Mouse (Mus musculus) hindbrain, postnatal 0 days (tissue): ENCODE data around the gene Rcan1. TPM values are rescaled to one million over a fixed set of nuclear protein-coding genes. Genes with fewer than 3 reads are reported as not detected.
A peak's percentile ranks its signal among the peaks of the same experiment; 100 is the strongest.

Experiments
- ATAC-seq: fragments of 200-750 bp; cut with Nextera tagmentation; 2 replicates; pipeline ENCODE4 v1.8.0; 2017; ENCODE audit warnings: mild to moderate bottlenecking, moderate TSS enrichment, moderate library complexity
- DNase-seq: peaks from one replicate; pipeline ENCODE4 v3.0.0-alpha.2; 2015; ENCODE audit warnings: low spot score
- H3K27ac ChIP-seq: fragments of 300-500 bp; sonication (generic); 2 replicates; pipeline ENCODE4 v1.5.1; 2014; ENCODE audit warnings: mild to moderate bottlenecking
- H3K27me3 ChIP-seq: fragments of 300-500 bp; sonication (generic); 2 replicates; pipeline ENCODE4 v1.6.1; 2014; ENCODE audit warnings: low read length, mixed read lengths; ENCODE audit not compliant: insufficient read depth
- H3K36me3 ChIP-seq: fragments of 300-500 bp; sonication (generic); 2 replicates; pipeline ENCODE4 v1.6.1; 2014; ENCODE audit warnings: low read length, mixed read lengths; ENCODE audit not compliant: insufficient read depth
- H3K4me1 ChIP-seq: fragments of 300-500 bp; sonication (generic); 2 replicates; pipeline ENCODE4 v1.6.1; 2014; ENCODE audit warnings: antibody characterized with exemption, low read length, mixed read lengths; ENCODE audit not compliant: insufficient read depth
- H3K4me2 ChIP-seq: fragments of 300-500 bp; sonication (generic); 2 replicates; pipeline ENCODE4 v1.6.1; 2014; ENCODE audit warnings: low read depth, mild to moderate bottlenecking, low read length, moderate library complexity, mixed read lengths
- H3K4me3 ChIP-seq: fragments of 300-500 bp; sonication (generic); 2 replicates; pipeline ENCODE4 v1.5.1; 2014; ENCODE audit warnings: low read length
- H3K9ac ChIP-seq: fragments of 300-500 bp; sonication (generic); replicated peaks from 2 replicates; pipeline ENCODE4 v1.6.1; 2014; ENCODE audit warnings: mild to moderate bottlenecking, low read length, moderate library complexity, mixed read lengths
- H3K9me3 ChIP-seq: fragments of 300-500 bp; sonication (generic); 2 replicates; pipeline ENCODE4 v1.6.1; 2016; ENCODE audit warnings: low read length, mixed read lengths
- CTCF ChIP-seq: IDR thresholded peaks from 2 replicates; pipeline ENCODE4 v1.5.1; 2016; ENCODE audit warnings: antibody characterized with exemption, control low read depth, low read depth
- WGBS: fragments of 180-500 bp; shearing (Covaris S2); extraction: QIAGEN DNeasy Blood & Tissue Kit; methylation state at CpG from one replicate; pipeline ENCODE4 v1.1.7; 2014; 5-methylcytosine and 5-hydroxymethylcytosine counted together
- polyA plus RNA-seq: library from polyadenylated mRNA; unstranded; fragments of >200 nt; fragmentation: Nextera tagmentation; extraction: Ambion mirVana; gene quantifications from 2 replicates; pipeline ENCODE4 v1.2.1, GENCODE M21; 2015
- total RNA-seq: library from RNA; depleted of rRNA; stranded (reverse); fragments of >200 nt; gene quantifications from 2 replicates; pipeline ENCODE4 v1.2.3, GENCODE M21; 2014

Rcan1 gene
- total and polyA plus RNA-seq, 2 experiments from 2014 or later, result 67.4 to 87.1 TPM

- 0 out of 2 replicates have a peak, but pooled peaks cover 9% of the 10 kb centered on the region for H3K4me1 ChIP-seq
Measured at GRCm38 (mm10) chr16:92497851-92498588, 27.4 kb upstream of the Rcan1 start.

GRCm38 (mm10) chr16:92489356-92489755 lies 18.7 kb upstream of the Rcan1 start:
- Histone ChIP-seq H3K4me2 (no peak overlapping the region), H3K27ac (no peak overlapping the region), H3K4me1 (no peaks in the 10 kb centered on the region), H3K9ac (no peak overlapping the region), H3K27me3 (no peaks in the 10 kb centered on the region), H3K9me3 (0 out of 2 replicates have a peak, but pooled peaks cover 2% of the 10 kb centered on the region), H3K4me3 (no peak overlapping the region), H3K36me3 (no peaks in the 10 kb centered on the region)
- ATAC-seq (no peak), DNase-seq (no peak)
- WGBS, result 84% methylated on average over 9 of the region's 9 CpGs
- no peak for TF ChIP-seq CTCF

More at GRCm38 (mm10) chr16:92497851-92498588, 27.4 kb upstream of the Rcan1 start:
- peaks cover 25% of the 10 kb centered on the region for H3K27me3 ChIP-seq
- DNase-seq (no peak), ATAC-seq (0 out of 2 replicates have a peak, but pooled peaks have one; percentile 15)
- WGBS, result 10% methylated on average over 26 of the region's 26 CpGs
- H3K4me2 ChIP-seq, result peak overlapping the region; percentile 86
- H3K9ac ChIP-seq, result peak overlapping the region; percentile 46; the same call in 1 of the 2 replicates
- peak overlapping the region; percentile 47 for H3K4me3 ChIP-seq
- H3K9me3 ChIP-seq, result no peaks in the 10 kb centered on the region
- H3K36me3 ChIP-seq, result no peaks in the 10 kb centered on the region
- no peak for TF ChIP-seq CTCF
- H3K27ac ChIP-seq, result peak overlapping the region; percentile 36; the same call in 1 of the 2 replicates

- Histone ChIP-seq H3K9ac (no peak overlapping the region), H3K9me3 (0 out of 2 replicates have a peak, but pooled peaks cover 2% of the 10 kb centered on the region), H3K36me3 (no peaks in the 10 kb centered on the region), H3K4me2 (no peak overlapping the region), H3K27ac (no peak overlapping the region), H3K4me1 (no peaks in the 10 kb centered on the region), H3K27me3 (no peaks in the 10 kb centered on the region), H3K4me3 (no peak overlapping the region)
- no peak for DNase-seq
- 86% methylated on average over 5 of the region's 5 CpGs for WGBS
- TF ChIP-seq CTCF, result no peak
- ATAC-seq, result no peak
Measured at GRCm38 (mm10) chr16:92488456-92488855, 17.8 kb upstream of the Rcan1 start.

- no peak overlapping the region for H3K9ac ChIP-seq
- 63% methylated on average over 4 of the region's 4 CpGs for WGBS
- ATAC-seq, result no peak
- 0 out of 2 replicates have a peak, but pooled peaks cover 2% of the 10 kb centered on the region for H3K9me3 ChIP-seq
- H3K36me3 ChIP-seq, result no peaks in the 10 kb centered on the region
- no peaks in the 10 kb centered on the region for H3K4me1 ChIP-seq
- no peak overlapping the region for H3K4me2 ChIP-seq
- H3K27ac ChIP-seq, result no peak overlapping the region
- no peak overlapping the region for H3K4me3 ChIP-seq
- no peaks in the 10 kb centered on the region for H3K27me3 ChIP-seq
- TF ChIP-seq CTCF, result peak; percentile 77
- peak; percentile 70 for DNase-seq
Measured at GRCm38 (mm10) chr16:92487489-92487888, 16.8 kb upstream of the Rcan1 start.

- WGBS, result 82% methylated on average over 6 of the region's 6 CpGs
- H3K27ac ChIP-seq, result no peak overlapping the region
- H3K9me3 ChIP-seq, result 0 out of 2 replicates have a peak, but pooled peaks cover 2% of the 10 kb centered on the region
- no peak overlapping the region for H3K4me2 ChIP-seq
- no peak for TF ChIP-seq CTCF
- ATAC-seq, result no peak
- no peak overlapping the region for H3K4me3 ChIP-seq
- no peaks in the 10 kb centered on the region for H3K4me1 ChIP-seq
- no peaks in the 10 kb centered on the region for H3K27me3 ChIP-seq
- no peak overlapping the region for H3K9ac ChIP-seq
- H3K36me3 ChIP-seq, result no peaks in the 10 kb centered on the region
- DNase-seq, result no peak
Measured at GRCm38 (mm10) chr16:92487086-92487485, 16.4 kb upstream of the Rcan1 start.

GRCm38 (mm10) chr16:92485436-92485835 lies 14.8 kb upstream of the Rcan1 start, which contains the start of gene Clic6:
TSS of gene Clic6 (plus strand) at chr16:92485736.
- 84% methylated on average over 5 of the region's 5 CpGs for WGBS
- H3K4me2 ChIP-seq, result no peak within 1 kb of the TSS
- no peak within 1 kb of the TSS for H3K4me3 ChIP-seq
- no peak within 1 kb of the TSS for H3K9ac ChIP-seq
- no peak for ATAC-seq
- no peak within 1 kb of the TSS for H3K27ac ChIP-seq
- TF ChIP-seq CTCF, result no peak
- 0 out of 2 replicates have a peak, but pooled peaks cover 2% of the 10 kb centered on the region for H3K9me3 ChIP-seq
- no peak for DNase-seq
- no peaks in the 10 kb centered on the region for H3K36me3 ChIP-seq
- H3K27me3 ChIP-seq, result no peaks in the 10 kb centered on the region
- H3K4me1 ChIP-seq, result no peaks in the 10 kb centered on the region
